Mouse (Mus musculus) testis, postnatal 14 days (tissue): ENCODE data around the gene 1700003F12Rik.
A peak's percentile ranks its signal among the peaks of the same experiment; 100 is the strongest.

Experiments used
- DNase-seq: peaks from one replicate; pipeline ENCODE4 v3.0.0; 2021; ENCODE audit warnings: low spot score

1700003F12Rik gene

DNA sequence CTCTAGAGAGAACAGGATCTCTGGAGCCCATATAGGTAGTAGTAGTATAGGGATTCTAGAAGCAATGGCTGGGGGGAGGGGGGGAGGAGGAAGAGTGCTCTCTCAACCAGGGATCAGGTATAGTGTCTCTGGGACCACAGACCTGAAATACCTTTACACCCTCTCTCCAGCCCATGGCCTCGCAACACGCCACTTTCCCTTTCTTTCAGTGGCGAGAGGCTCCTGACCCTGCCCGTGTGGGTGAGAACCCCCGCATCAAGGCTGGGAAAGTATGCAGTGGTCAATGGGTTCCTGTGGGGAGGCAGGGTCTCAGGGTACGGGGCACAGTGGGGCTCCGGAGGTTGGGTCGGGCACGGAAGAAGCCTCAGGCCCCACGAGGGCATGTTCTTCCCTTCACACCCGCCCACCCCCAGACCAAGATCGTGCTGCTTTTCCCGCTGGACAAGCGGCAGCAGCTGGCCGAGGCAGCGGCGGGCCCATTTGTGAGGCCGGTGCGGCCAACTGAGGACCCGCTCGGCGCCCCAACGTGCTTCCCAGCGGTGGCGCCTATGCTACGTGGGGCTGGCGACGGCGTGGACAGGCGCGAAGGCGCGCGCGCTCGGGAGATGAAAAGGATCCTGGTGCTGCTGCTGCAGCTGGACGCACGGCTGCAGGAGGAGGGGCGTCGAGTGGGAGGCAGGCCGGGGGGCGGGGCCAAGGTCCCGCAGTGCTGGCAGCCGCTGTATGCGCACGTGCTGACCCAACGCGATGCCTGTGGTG lies 2.4 kb downstream of the 1700003F12Rik start:
- DNase-seq: peak; percentile 86

DNA sequence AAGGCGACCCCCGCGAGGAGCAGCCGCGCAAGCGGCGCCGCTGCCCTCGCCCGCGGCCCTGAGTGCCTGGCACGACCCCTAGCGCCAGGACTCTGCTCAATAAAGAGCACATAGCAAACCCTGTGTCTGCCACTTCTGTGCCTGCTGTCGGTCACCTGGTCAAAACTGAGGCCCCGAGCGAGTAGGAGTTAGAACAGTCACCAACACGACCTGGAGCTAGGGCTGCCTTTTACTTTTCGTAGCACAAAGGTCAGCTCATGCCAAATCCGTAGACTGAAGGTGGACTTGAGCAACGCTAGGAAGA lies 3.0 kb downstream of the 1700003F12Rik start:
- no peak for DNase-seq

DNA sequence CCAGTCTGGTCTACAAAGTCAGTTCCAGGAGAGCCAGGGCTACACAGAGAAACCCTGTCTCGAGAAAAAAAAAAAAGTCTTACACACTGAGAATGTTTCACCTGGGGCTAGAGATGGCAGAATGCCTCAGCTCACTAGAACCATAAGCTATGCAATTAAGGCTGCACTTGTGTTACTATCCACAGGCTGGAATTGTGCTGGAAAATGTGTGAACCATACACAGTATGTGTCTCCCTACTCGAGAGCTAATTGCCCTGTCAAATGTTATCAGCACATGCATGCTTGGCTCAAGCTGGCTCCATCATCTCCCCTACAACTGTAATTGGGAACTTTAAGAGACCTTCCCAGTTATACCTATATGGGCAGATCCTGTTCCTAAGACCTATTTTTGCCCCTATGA lies 4.1 kb downstream of the 1700003F12Rik start:
- no peak for DNase-seq

DNA sequence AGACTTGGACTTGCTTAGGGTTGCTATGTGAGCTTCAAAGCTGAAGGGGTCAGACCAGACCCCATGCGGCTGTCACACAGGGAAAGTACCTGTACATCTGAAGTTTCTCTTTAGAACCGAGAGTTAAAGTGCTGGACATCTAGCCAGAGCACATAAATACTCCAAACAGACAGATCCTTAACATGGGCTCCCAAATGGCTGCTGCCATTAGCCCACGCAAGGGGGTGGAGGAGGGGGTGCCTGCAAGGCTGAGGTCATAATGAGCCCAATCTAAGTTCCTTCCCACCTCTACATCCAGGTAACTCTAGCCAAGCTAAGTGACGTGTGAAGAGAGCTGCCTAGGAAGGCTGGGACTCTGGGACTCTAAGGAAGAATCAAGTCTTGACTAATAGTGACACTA lies 4.6 kb downstream of the 1700003F12Rik start, which contains the start of gene Actl10:
Actl10 (plus strand) TSS at position 301 of the 400 bp plus-strand sequence.
- DNase-seq: no peak

DNA sequence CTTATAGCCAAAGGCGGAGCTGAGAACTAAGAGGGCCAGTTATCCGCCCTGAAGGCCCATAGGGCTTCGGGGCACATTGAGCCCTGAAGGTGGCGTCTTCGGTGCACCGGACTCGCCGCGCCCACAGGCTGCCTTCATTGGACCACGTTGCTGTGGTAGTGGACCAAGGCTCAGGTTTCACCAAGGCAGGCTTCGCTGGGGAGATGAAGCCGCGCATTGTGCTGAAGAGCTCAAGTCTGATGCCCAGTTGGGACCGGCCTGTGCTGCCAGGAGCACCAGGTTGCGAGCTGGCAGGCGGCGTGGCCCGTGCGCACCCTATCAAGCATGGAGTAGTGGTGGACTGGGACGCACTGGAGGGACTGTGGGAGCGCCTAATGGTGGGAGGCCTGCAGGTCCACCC lies 5.0 kb downstream of the 1700003F12Rik start:
- no peak for DNase-seq

DNA sequence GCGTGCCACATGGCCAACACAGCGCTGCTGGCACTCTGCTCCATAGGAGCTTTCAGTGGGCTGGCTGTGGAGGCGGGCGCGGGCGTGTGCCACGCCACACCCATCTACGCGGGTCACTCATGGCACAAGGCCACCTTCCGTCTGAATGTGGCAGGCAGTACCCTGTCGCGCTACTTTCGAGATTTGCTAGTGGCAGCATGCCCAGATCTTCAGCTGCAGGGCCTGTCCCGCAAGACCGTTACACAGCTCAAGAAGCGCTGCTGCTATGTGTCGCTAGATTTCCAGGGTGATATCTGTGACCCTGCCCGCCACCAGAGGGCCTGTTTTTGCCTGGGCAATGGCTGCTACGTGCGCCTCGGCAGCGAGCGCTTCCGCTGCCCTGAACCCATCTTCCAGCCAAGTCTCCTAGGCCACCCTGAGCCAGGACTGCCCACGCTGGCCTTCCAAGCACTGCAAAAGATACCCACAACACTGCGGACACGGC lies 5.6 kb downstream of the 1700003F12Rik start:
- peak; percentile 76 for DNase-seq

DNA sequence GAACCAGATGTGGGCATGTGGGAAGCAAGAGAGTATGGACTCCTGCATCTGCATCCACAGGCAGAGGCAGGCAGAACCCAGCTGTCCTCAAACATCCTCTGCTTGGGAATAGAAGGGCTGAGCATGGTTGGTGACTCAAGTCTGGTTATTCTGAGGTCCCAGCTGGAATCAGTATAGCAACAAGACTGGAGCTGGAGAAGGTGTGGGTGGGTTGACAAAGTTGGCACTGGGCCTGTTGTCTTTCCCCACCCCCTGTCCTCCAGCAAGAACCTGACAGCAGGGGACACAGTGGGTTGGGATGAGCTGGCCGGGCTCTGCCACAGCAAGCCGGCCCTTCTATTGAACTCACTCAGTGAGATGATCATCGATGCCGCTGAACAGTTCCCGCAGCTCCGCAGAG lies 8.3 kb downstream of the 1700003F12Rik start:
- DNase-seq: no peak

DNA sequence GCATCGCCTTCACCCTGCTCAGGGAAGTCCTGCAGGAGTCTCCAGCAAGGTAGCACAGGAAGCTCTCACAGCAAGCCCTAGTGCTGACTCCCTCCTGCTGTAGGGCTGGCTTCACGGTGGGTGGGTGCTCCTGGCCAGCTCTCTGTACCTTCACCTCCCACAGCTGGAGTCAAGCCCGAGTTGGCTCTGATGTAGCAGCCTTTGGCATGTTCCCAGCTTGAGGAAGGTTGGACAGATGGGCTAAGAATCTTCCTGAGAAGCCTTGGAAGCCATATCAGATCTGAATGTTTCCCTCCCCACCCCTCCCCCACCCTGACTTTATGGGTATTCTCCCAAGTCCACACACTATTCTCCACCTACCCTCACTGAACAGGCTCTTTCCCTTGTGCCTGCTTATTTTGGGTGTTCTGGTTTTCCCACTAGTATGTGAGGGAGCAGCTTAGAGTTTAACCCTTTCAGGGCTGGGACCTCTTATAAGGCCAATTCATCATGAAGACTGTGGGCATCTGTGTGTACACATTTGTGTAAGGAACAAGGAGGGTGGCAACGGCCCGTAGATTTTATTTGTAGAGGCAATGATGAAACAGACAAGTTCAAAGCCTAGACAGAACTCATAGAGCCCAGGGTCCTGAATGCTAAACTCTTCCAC lies 10.4 kb downstream of the 1700003F12Rik start:
- peak; percentile 69 for DNase-seq

DNA sequence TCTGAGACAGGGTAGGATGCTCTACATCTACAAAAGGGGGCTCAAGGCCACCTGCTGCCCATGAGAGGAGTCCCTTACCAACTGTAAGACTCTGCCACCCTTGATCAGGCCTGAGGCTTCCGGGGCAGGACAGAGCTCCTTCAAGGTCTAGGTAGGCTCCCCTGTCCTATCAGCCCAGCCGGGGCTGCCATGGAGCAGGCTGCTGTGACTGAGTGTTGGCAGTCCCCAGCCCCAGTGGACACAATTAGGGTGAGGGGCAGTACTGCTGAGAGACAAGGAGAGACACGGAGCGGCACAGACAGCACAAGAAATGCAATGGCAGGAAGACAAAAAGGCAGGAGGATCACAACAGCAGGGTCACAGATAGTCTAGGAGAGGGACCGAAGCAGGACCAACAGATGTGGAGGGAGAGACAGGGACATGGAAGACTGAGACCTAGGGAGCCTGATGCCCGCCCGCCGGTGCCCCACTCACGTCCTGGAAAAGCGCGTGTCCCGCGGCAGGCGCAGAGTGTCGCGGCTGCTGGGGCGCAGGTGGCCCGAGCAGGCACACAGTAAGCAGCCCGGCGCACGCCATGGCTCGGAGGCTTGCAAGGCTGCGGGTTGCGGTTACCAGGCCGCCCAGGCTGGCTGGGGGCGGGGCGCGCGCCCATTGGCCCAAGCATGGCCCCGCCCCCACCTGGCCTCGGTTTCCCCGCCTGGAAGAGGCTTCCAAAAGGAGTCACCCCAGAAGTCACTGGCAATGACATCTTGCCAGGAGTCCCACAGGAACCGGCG lies 11.6 kb downstream of the 1700003F12Rik start, which contains the start of gene Necab3:
Necab3 (minus strand) TSS at position 627 of the 776 bp plus-strand sequence.
- no peak for DNase-seq

DNA sequence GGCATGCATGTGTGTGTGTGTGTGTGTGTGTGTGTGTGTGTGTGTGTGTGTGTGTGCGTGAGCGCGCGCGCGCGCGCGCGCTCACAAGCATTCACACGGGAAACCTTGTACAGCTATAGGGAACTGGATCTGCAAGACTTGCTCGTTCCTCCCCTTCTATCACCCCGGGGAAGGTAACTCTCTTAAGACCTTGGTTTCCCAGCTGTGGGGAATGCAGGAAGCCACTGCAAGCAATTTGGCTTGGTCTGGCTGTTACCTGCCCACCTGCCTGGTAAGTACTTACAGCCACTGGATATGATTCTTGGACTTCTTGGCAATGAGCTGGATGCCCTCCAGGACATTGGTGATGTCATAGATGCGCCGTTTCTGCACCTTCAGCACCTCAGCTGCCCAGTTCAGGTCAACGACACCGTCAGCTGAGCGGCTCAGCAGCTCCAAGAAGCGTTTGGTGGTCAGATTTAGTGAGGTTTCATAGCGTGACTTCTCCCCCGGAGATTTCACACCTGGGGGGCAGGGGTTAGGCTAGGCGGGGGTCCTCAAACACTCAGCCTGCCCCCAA lies 16.8 kb downstream of the 1700003F12Rik start:
- no peak for DNase-seq

DNA sequence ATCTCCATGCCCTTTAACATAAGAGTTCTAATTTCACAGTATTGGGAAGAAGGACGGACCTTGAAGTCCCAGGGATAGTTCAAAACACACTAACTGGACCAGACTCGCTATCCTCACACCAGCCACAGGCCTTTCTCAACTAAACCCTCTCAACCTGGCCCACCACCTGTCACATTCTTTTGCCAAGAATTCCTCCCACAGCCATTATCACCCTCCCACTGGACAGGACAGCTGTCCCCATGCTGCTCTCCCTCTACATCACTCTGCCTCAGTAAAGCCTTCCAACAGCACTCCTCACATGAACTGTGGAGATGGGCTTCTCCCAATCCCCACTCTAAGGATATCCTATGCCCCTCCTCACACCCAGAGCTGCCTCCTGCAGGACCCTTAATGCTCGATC lies 18.7 kb downstream of the 1700003F12Rik start:
- DNase-seq: no peak

DNA sequence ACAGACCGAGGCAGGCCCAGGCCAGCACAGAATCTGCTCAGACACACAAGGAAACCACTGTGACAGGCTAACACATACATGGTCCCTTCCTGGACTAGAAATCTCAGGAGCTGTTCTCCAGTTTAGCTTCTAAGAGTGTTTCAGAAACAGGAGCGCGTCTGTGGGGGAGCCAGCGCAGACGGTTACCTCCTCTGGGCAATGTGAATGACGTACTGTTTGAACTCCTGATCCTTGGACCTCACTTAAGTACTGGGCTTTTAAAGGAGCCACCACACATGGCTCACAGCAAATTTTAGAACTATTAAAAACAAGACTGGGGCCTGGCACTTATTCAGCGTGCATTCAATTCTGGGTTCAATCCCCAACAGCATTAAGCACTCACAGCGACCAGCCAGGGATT lies 19.8 kb downstream of the 1700003F12Rik start:
- no peak for DNase-seq

DNA sequence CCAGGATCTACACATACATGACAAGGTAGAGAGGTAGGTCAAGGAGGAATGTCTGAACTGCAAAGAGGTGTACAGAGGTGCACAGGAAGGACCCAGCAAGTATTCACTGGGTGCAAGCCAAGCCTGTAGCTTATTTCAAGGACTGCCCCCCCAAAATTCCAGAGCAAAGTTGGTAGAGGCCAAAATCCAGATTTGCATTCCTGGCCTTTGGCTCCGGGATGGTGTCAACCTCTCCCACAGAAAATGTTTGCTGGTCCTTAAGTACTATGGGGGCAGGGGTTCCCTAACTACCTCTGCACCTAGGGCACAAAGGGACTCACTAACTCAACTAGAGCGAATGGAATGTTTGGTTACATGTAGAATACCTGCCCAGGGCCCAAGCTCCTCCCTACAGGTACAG lies 20.9 kb downstream of the 1700003F12Rik start:
- no peak for DNase-seq

DNA sequence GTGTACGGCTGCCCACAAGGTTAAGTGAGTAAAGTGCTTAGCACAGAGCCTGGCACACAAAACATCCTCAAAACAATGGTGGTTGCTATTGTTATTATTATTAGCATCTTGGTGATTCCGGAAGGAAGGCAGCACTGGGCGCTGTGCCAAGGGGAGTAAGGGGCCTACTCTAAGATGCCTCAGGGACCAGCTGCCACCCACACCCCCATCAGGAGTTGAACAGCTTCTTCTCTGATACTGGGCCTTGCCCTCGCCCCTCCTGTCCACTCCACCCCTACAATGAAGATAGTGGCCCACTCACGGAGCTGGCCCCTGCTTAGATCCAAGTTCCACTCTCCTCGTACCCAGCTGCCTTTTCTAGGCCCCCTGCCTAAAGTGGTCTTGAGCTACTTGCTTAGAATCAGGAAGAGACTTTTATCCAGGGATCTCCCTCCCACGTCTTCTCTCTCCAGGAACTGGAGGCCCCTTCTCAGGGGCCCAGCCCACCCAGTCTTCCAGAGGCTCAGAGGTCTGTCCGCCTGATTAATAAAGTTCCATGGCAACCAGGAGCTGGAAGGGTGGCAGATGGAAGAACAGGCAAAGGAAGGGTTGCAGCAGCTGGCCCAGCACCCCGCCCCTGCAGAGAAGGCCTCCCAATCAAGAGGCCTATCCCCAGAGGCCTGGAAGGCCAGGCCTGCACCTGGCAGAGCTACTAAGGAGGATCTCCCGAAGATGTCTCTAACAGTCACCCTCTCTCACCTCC lies 21.6 kb downstream of the 1700003F12Rik start:
- DNase-seq: peak; percentile 42

DNA sequence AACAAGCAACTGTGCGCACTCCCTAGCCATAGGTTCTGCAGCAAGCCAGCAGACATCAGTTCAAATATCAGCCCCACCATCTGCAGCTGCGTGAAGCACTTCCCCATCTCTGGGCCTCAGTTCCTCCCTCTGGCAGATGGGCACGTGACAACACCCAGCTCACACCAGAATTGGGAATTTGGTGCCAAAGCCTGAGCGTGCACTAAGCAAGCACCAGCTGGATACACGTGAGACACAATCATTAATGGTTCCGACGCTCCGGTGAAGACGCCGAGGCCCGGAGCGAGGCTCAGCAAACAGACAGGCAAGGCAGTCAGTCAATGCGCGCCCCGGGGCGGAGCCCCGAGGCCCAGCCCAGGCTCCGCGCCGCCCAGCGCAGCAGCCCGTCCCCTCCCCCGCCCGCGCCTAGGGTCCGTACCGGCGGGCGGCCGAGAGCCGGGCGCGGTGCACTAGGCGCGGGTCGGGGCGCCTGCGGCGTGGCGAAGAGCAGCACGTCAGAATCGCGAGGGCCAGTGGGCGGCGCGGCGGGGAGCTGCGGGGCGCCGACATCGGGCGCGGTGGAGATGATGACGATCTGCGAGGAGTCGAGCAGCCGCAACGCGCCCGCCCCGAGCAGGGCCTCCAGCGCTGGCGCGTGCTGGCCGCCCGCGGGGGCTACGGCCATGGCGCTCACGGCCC lies 22.3 kb downstream of the 1700003F12Rik start:
- DNase-seq: peak; percentile 62

DNA sequence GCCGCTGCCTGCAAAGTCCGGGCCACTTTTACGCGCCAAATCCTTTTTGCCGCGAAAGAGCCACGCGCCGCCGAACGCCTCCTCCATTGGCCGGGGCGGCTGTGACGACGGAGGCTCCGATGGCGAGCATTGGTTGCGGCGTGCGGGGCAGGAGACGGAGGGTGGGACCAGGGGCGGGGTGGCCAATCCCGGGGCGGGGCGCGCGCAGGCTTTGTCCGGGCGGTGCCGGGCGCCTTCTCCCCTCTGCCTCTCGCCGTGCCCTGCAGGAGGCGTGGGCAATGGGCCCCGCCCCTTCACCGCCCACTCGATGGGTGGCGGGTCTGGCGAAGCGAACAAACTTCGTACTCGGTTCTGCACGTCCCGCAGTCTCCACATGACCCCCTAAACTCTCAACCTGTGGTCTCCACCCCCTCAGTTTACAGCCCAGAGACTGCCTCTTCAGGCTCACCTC lies 23.0 kb downstream of the 1700003F12Rik start, which contains the start of gene E2f1:
E2f1 (minus strand) TSS at position 57 of the 451 bp plus-strand sequence.
- DNase-seq: peak; percentile 97

DNA sequence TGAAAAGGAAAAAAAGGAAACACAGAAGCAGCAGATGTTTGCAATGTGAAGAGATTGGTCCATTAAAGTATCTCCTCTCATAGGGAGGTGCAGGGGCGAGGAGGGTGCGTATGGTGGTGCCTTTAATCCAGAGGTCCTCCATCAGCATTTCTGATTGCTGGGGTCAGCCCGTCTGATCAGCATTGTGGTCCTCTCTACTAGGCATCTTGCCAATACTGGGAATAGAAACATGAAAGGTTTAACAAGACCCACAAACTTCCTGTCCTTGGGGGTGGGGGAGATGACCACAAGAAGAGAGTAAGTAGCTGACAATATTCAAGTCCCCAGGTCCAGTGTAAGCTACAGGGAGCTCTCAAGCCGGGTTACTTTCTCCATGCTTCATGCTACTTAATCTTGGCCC lies 23.8 kb downstream of the 1700003F12Rik start:
- DNase-seq: no peak

DNA sequence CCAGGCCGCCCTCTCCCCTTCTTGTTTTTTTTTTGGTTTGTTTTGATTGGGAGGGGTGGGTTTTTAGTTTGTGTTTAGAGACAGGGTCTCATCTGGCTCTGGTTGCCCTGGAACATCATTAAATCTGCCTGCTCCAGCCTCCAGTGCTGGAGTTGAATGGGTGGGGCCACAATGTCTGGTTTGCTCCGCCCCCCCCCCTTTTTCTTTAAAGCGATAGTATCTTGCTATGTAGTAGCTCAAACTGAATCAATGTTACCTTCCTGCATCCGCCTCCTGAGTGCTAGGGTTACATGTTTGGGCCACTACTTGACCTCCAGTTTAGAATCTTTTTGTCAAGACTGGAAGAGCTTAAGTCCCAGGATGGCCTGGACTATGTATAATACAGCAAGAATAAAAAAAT lies 24.4 kb downstream of the 1700003F12Rik start:
- DNase-seq: no peak

DNA sequence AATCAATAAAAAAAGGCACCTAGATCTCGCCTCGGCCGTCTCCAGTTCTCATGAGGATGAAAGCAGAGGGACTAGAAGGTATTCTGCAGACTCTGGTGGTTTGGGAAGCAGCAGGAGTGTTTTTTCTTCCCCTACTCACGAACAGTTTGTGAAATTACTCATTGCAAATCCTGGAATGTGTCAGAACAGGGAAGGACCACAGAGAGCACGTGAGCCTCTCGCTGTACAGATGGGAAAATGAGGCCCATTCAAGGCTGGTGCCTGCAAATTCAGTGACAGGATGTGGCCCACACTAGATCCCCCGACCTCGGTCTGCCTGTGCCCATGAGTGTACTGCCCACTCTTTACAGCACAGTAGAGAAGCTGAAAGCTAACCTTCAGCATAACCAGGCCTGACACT lies 25.1 kb downstream of the 1700003F12Rik start:
- no peak for DNase-seq

DNA sequence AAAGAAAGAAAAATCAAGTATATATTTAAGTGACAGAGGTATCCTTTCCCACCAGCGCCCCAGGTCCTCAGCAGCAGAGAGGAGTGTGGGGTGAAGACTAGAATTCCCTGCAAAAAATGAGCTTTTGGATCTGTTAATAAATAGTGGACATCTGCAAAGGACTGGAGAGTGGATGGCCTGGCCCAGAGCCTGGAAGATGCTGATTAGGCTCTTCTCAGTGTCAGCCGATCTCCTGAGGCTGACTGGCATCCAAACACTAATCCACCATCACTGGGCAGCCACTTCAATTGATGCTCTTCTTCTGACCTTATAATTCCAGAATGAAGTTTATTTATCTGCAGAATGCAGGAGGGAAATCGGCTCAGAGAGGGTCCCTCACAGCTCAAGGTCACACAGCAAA lies 26.1 kb downstream of the 1700003F12Rik start:
- DNase-seq: no peak

DNA sequence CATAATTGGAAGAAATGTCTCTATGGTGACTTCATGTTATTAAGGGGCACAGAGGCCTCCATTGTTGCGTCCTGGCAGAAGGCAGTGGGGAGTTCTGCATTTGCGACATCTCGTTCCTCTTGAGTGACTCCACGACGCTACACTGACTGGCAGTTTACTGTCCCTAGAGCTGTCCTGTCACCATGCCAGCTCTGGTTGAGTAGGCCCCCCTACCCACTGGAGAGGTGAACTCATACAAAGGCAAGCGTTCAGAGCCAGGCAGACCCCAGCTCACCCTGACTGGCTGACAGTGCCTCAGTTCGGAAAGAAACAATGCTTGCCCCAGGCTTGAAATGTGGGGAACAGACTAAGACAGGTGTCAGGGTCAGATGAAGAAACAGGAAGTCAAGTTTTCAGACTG lies 27.4 kb downstream of the 1700003F12Rik start:
- DNase-seq: no peak
